Comparison of ENCODE assay signal across 8 mouse cellular contexts in genomic region chr2:156841841-156842706, GRCm38 (mm10). TPM values are rescaled to one million over a fixed set of nuclear protein-coding genes. Genes with fewer than 3 reads are reported as not detected.
A peak's percentile ranks its signal among the peaks of the same experiment; 100 is the strongest.
DNase-seq lines count a peak whose midpoint lies in the region; ATAC-seq and TF ChIP-seq lines count a peak whose summit lies in the region.

No protein-coding gene starts in this region.

- WGBS in lung, embryonic 14.5 days: 4% methylated on average over 20 of the region's 20 CpGs
- WGBS in forebrain, embryonic 16.5 days: 2% methylated on average over 20 of the region's 20 CpGs
- 18% methylated on average over 20 of the region's 20 CpGs for WGBS in hindbrain, postnatal 0 days
- 9% methylated on average over 20 of the region's 20 CpGs for WGBS in liver, embryonic 16.5 days (ENCODE audit: insufficient replicate concordance)
- 6% methylated on average over 20 of the region's 20 CpGs for WGBS in neural tube, embryonic 15.5 days

- TF ChIP-seq CTCF in lung, embryonic 14.5 days (IDR thresholded peaks at IDR 0.05; ENCODE audit: low read depth): peak; percentile 44
- TF ChIP-seq CTCF in hindbrain, postnatal 0 days (IDR thresholded peaks at IDR 0.05; ENCODE audit: low read depth): 0 out of 2 replicates have a peak, but pooled peaks have one; percentile 3

- peak overlapping the region; percentile 91 for H3K4me3 ChIP-seq in lung, embryonic 14.5 days (ENCODE audit: low read depth, low read length)
- peak overlapping the region; percentile 75 for H3K4me3 ChIP-seq in forebrain, embryonic 16.5 days (replicated peaks; ENCODE audit: low read length)
- peak overlapping the region; percentile 58 for H3K4me3 ChIP-seq in hindbrain, postnatal 0 days (ENCODE audit: low read length)
- H3K4me3 ChIP-seq in liver, embryonic 16.5 days (ENCODE audit: low read depth, low read length): peak overlapping the region; percentile 71
- H3K4me3 ChIP-seq in neural tube, embryonic 15.5 days (replicated peaks): peak overlapping the region; percentile 60

- H3K9me3 ChIP-seq in lung, embryonic 14.5 days (ENCODE audit: low read depth, low read length): no peaks in the 10 kb centered on the region
- no peaks in the 10 kb centered on the region for H3K9me3 ChIP-seq in forebrain, embryonic 16.5 days (ENCODE audit: control insufficient read depth, low read length)
- no peaks in the 10 kb centered on the region for H3K9me3 ChIP-seq in hindbrain, postnatal 0 days (ENCODE audit: low read length)
- H3K9me3 ChIP-seq in liver, embryonic 16.5 days (replicated peaks; ENCODE audit: control insufficient read depth, low read length): no peaks in the 10 kb centered on the region
- no peaks in the 10 kb centered on the region for H3K9me3 ChIP-seq in neural tube, embryonic 15.5 days (replicated peaks)

- peak; percentile 16; the same call in 1 of the 2 replicates for ATAC-seq in lung, embryonic 14.5 days (ENCODE audit: insufficient read depth)
- peak; percentile 47 for ATAC-seq in forebrain, embryonic 16.5 days
- no peak for ATAC-seq in hindbrain, postnatal 0 days
- ATAC-seq in liver, embryonic 16.5 days (ENCODE audit: low read depth): peak; percentile 8; the same call in 1 of the 2 replicates
- ATAC-seq in neural tube, embryonic 15.5 days (ENCODE audit: low FRiP score): no peak

- DNase-seq in lung, embryonic 14.5 days: peak; percentile 84
- DNase-seq in lung, postnatal 36 days: no peak
- DNase-seq in adrenal gland, postnatal 25 days: peak; percentile 66
- peak; percentile 68 for DNase-seq in hindbrain, postnatal 0 days (ENCODE audit: low spot score)
- peak; percentile 19 to 49 for DNase-seq in thymus, postnatal 36 days

- H3K27me3 ChIP-seq in lung, embryonic 14.5 days (ENCODE audit: insufficient read depth, low read length): no peaks in the 10 kb centered on the region
- H3K27me3 ChIP-seq in forebrain, embryonic 16.5 days (replicated peaks; ENCODE audit: control insufficient read depth, insufficient read depth, low read length): no peaks in the 10 kb centered on the region
- no peaks in the 10 kb centered on the region for H3K27me3 ChIP-seq in hindbrain, postnatal 0 days (ENCODE audit: insufficient read depth, low read length)
- no peaks in the 10 kb centered on the region for H3K27me3 ChIP-seq in liver, embryonic 16.5 days (ENCODE audit: control insufficient read depth, insufficient read depth, low read depth, low read length)
- peaks cover 27% of the 10 kb centered on the region for H3K27me3 ChIP-seq in neural tube, embryonic 15.5 days (replicated peaks)

- H3K4me1 ChIP-seq in lung, embryonic 14.5 days (ENCODE audit: insufficient read depth): peaks cover 41% of the 10 kb centered on the region
- H3K4me1 ChIP-seq in forebrain, embryonic 16.5 days (replicated peaks; ENCODE audit: control insufficient read depth, insufficient read depth, low read length): peaks cover 48% of the 10 kb centered on the region
- peaks cover 19% of the 10 kb centered on the region; the same call in 1 of the 2 replicates for H3K4me1 ChIP-seq in hindbrain, postnatal 0 days (ENCODE audit: insufficient read depth, low read length)
- peaks cover 33% of the 10 kb centered on the region for H3K4me1 ChIP-seq in liver, embryonic 16.5 days (ENCODE audit: control insufficient read depth, low read depth, low read length)
- H3K4me1 ChIP-seq in neural tube, embryonic 15.5 days: peaks cover 60% of the 10 kb centered on the region

- H3K27ac ChIP-seq in lung, embryonic 14.5 days (ENCODE audit: low read depth): peak overlapping the region; percentile 96
- H3K27ac ChIP-seq in forebrain, embryonic 16.5 days (ENCODE audit: low read length): peak overlapping the region; percentile 82
- H3K27ac ChIP-seq in hindbrain, postnatal 0 days: peak overlapping the region; percentile 49; the same call in 1 of the 2 replicates
- peak overlapping the region; percentile 42 for H3K27ac ChIP-seq in liver, embryonic 16.5 days (ENCODE audit: low read length)
- peak overlapping the region; percentile 80 for H3K27ac ChIP-seq in neural tube, embryonic 15.5 days (replicated peaks)

- peak overlapping the region; percentile 75 for H3K4me2 ChIP-seq in lung, embryonic 14.5 days
- peak overlapping the region; percentile 88 for H3K4me2 ChIP-seq in forebrain, embryonic 16.5 days (ENCODE audit: low read length)
- H3K4me2 ChIP-seq in hindbrain, postnatal 0 days (ENCODE audit: low read depth, low read length): peak overlapping the region; percentile 77
- H3K4me2 ChIP-seq in liver, embryonic 16.5 days (ENCODE audit: low read depth, low read length): peak overlapping the region; percentile 92
- peak overlapping the region; percentile 98 for H3K4me2 ChIP-seq in neural tube, embryonic 15.5 days

- H3K9ac ChIP-seq in lung, embryonic 14.5 days: peak overlapping the region; percentile 86
- H3K9ac ChIP-seq in forebrain, embryonic 16.5 days (replicated peaks; ENCODE audit: low read depth, low read length): peak overlapping the region; percentile 72
- peak overlapping the region; percentile 19; the same call in 1 of the 2 replicates for H3K9ac ChIP-seq in hindbrain, postnatal 0 days (replicated peaks; ENCODE audit: low read length)
- H3K9ac ChIP-seq in liver, embryonic 16.5 days (ENCODE audit: low read depth, low read length): peak overlapping the region; percentile 70
- H3K9ac ChIP-seq in neural tube, embryonic 15.5 days (replicated peaks): 0 out of 2 replicates have a peak overlapping the region, but pooled peaks have one; percentile 11

- peaks cover 34% of the 10 kb centered on the region for H3K36me3 ChIP-seq in lung, embryonic 14.5 days (ENCODE audit: insufficient read depth)
- H3K36me3 ChIP-seq in forebrain, embryonic 16.5 days (ENCODE audit: control insufficient read depth, insufficient read depth): no peaks in the 10 kb centered on the region
- no peaks in the 10 kb centered on the region for H3K36me3 ChIP-seq in hindbrain, postnatal 0 days (ENCODE audit: insufficient read depth, low read length)
- peaks cover 1% of the 10 kb centered on the region; the same call in 1 of the 2 replicates for H3K36me3 ChIP-seq in liver, embryonic 16.5 days (ENCODE audit: control insufficient read depth, insufficient read depth)
- H3K36me3 ChIP-seq in neural tube, embryonic 15.5 days: no peaks in the 10 kb centered on the region

RNA-seq across cellular contexts. Expression of gene Tgif2, which starts 2.3 kb away (rescaled TPM):
- polyA plus RNA-seq in lung, embryonic 14.5 days (2014; fragmentation: Nextera tagmentation; extraction: Ambion mirVana): 69.1 and 75.1 TPM in 2 replicates
- total RNA-seq in adrenal gland, postnatal 25 days (2021): 5.5 and 5.8 TPM in 2 replicates
- polyA plus RNA-seq in forebrain, embryonic 16.5 days (2015; fragmentation: Nextera tagmentation; extraction: Ambion mirVana): 33.1 and 39.1 TPM in 2 replicates
- total RNA-seq in hindbrain, postnatal 0 days (2014; rRNA removed): 18.2 and 26.6 TPM in 2 replicates
- polyA plus RNA-seq in hindbrain, postnatal 0 days (2015; fragmentation: Nextera tagmentation; extraction: Ambion mirVana): 12.6 and 14.4 TPM in 2 replicates
- 5.1 and 5.4 TPM in 2 replicates for polyA plus RNA-seq in liver, embryonic 16.5 days (2015; fragmentation: Nextera tagmentation; extraction: Ambion mirVana)
- 10.3 and 16.5 TPM in 2 replicates for polyA plus RNA-seq in neural tube, embryonic 15.5 days (2015; fragmentation: Nextera tagmentation; extraction: Ambion mirVana)

RNA-seq across cellular contexts. Expression of gene 4930518I15Rik, which starts 15.7 kb away (rescaled TPM):
- polyA plus RNA-seq in lung, embryonic 14.5 days (2014; fragmentation: Nextera tagmentation; extraction: Ambion mirVana): 5.7 and 7.2 TPM in 2 replicates
- 4.8 and 5.9 TPM in 2 replicates for total RNA-seq in adrenal gland, postnatal 25 days (2021)
- polyA plus RNA-seq in forebrain, embryonic 16.5 days (2015; fragmentation: Nextera tagmentation; extraction: Ambion mirVana): 10.2 and 15.0 TPM in 2 replicates
- total RNA-seq in hindbrain, postnatal 0 days (2014; rRNA removed): 1.7 and 4.4 TPM in 2 replicates
- polyA plus RNA-seq in hindbrain, postnatal 0 days (2015; fragmentation: Nextera tagmentation; extraction: Ambion mirVana): 3.6 and 3.8 TPM in 2 replicates
- polyA plus RNA-seq in liver, embryonic 16.5 days (2015; fragmentation: Nextera tagmentation; extraction: Ambion mirVana): 2.1 and 2.6 TPM in 2 replicates
- polyA plus RNA-seq in neural tube, embryonic 15.5 days (2015; fragmentation: Nextera tagmentation; extraction: Ambion mirVana): 7.6 and 8.9 TPM in 2 replicates

RNA-seq across cellular contexts. Expression of gene Rab5if, which starts 20.9 kb away (rescaled TPM):
- 194 and 210 TPM in 2 replicates for polyA plus RNA-seq in lung, embryonic 14.5 days (2014; fragmentation: Nextera tagmentation; extraction: Ambion mirVana)
- total RNA-seq in adrenal gland, postnatal 25 days (2021): 284 and 313 TPM in 2 replicates
- 131 and 139 TPM in 2 replicates for polyA plus RNA-seq in forebrain, embryonic 16.5 days (2015; fragmentation: Nextera tagmentation; extraction: Ambion mirVana)
- 131 and 135 TPM in 2 replicates for total RNA-seq in hindbrain, postnatal 0 days (2014; rRNA removed)
- 158 and 160 TPM in 2 replicates for polyA plus RNA-seq in hindbrain, postnatal 0 days (2015; fragmentation: Nextera tagmentation; extraction: Ambion mirVana)
- polyA plus RNA-seq in liver, embryonic 16.5 days (2015; fragmentation: Nextera tagmentation; extraction: Ambion mirVana): 112 and 117 TPM in 2 replicates
- 152 TPM in 2 replicates for polyA plus RNA-seq in neural tube, embryonic 15.5 days (2015; fragmentation: Nextera tagmentation; extraction: Ambion mirVana)

RNA-seq across cellular contexts. Expression of gene Sla2, which starts 44.9 kb away (rescaled TPM):
- 0.21 and 0.50 TPM in 2 replicates for polyA plus RNA-seq in lung, embryonic 14.5 days (2014; fragmentation: Nextera tagmentation; extraction: Ambion mirVana)
- not detected in 2 replicates for total RNA-seq in adrenal gland, postnatal 25 days (2021)
- 0.11 and 0.29 TPM in 2 replicates for polyA plus RNA-seq in forebrain, embryonic 16.5 days (2015; fragmentation: Nextera tagmentation; extraction: Ambion mirVana)
- total RNA-seq in hindbrain, postnatal 0 days (2014; rRNA removed): 0.68 TPM in 1 of 2 replicates, not detected in the other
- 0.13 and 0.15 TPM in 2 replicates for polyA plus RNA-seq in hindbrain, postnatal 0 days (2015; fragmentation: Nextera tagmentation; extraction: Ambion mirVana)
- polyA plus RNA-seq in liver, embryonic 16.5 days (2015; fragmentation: Nextera tagmentation; extraction: Ambion mirVana): 1.5 and 1.7 TPM in 2 replicates
- polyA plus RNA-seq in neural tube, embryonic 15.5 days (2015; fragmentation: Nextera tagmentation; extraction: Ambion mirVana): 0.22 and 7.3 TPM in 2 replicates

Comparison
In these comparisons a context has a peak if more than half of its experiments do, and no peak if none do; other contexts are left out.
1. ATAC-seq: peak in lung, embryonic 14.5 days (single experiment), forebrain, embryonic 16.5 days (single experiment) and liver, embryonic 16.5 days (single experiment); none in hindbrain, postnatal 0 days (single experiment) and neural tube, embryonic 15.5 days (single experiment).
2. H3K27ac ChIP-seq: peak in every context shown above with its lines; median percentile 96 in lung, embryonic 14.5 days; 82 in forebrain, embryonic 16.5 days; 80 in neural tube, embryonic 15.5 days; 49 in hindbrain, postnatal 0 days; 42 in liver, embryonic 16.5 days.
3. H3K9ac ChIP-seq: peak in every context shown above with its lines; median percentile 86 in lung, embryonic 14.5 days; 72 in forebrain, embryonic 16.5 days; 70 in liver, embryonic 16.5 days; 19 in hindbrain, postnatal 0 days; 11 in neural tube, embryonic 15.5 days.
4. Peak in every context shown above with its lines, with median percentiles within 50 percentile points of each other: H3K4me2 ChIP-seq and H3K4me3 ChIP-seq.